Mouse (Mus musculus): ENCODE measurements at regions not wholly inside any gene's neighbourhood (a gene's known extent, or its start where the extent isn't known, plus 50 kb on each side); places are given as distances from the start of the nearest gene placed in this dataset.
"Not testable (repeated sequence)": the region's sequence is repeated elsewhere in the genome, so short reads cannot be mapped to it uniquely, and the experiment has no call there.

GRCm38 (mm10) chr14:9492228-9492627 is 826.2 kb upstream of the 4930452B06Rik start:
- no peak for DNase-seq (ENCODE audit: low spot score)

GRCm38 (mm10) chr14:9488585-9488984 is 822.5 kb upstream of the 4930452B06Rik start:
- DNase-seq (ENCODE audit: low spot score), result no peak

GRCm38 (mm10) chr14:9478981-9479380 is 812.9 kb upstream of the 4930452B06Rik start:
- no peak for DNase-seq (ENCODE audit: low spot score)

- DNase-seq (ENCODE audit: low spot score), result no peak
These were observed 809.1 kb upstream of the 4930452B06Rik start for GRCm38 (mm10) chr14:9475169-9475568.

- DNase-seq (ENCODE audit: low spot score), result no peak
These were observed 803.6 kb upstream of the 4930452B06Rik start for GRCm38 (mm10) chr14:9469686-9470085.

GRCm38 (mm10) chr14:9468654-9469053 is 802.6 kb upstream of the 4930452B06Rik start:
- no peak for DNase-seq (ENCODE audit: low spot score)

- DNase-seq (ENCODE audit: low spot score), result no peak
These were observed 801.8 kb upstream of the 4930452B06Rik start for GRCm38 (mm10) chr14:9467690-9468458.

GRCm38 (mm10) chr14:9460006-9460405 is 794.0 kb upstream of the 4930452B06Rik start:
- no peak for DNase-seq (ENCODE audit: low spot score)

GRCm38 (mm10) chr14:9458856-9459255 is 792.8 kb upstream of the 4930452B06Rik start:
- DNase-seq (ENCODE audit: low spot score), result no peak

- no peak for DNase-seq (ENCODE audit: low spot score)
These were observed 791.9 kb upstream of the 4930452B06Rik start for GRCm38 (mm10) chr14:9457801-9458495.

- no peak for DNase-seq (ENCODE audit: low spot score)
These were observed 789.9 kb upstream of the 4930452B06Rik start for GRCm38 (mm10) chr14:9455986-9456385.

GRCm38 (mm10) chr14:9449942-9450341 is 783.9 kb upstream of the 4930452B06Rik start:
- DNase-seq (ENCODE audit: low spot score), result peak; percentile 56

- no peak for DNase-seq (ENCODE audit: low spot score)
These were observed 771.9 kb upstream of the 4930452B06Rik start for GRCm38 (mm10) chr14:9437896-9438295.

GRCm38 (mm10) chr14:9435136-9435535 is 769.1 kb upstream of the 4930452B06Rik start:
- DNase-seq (ENCODE audit: low spot score), result no peak

GRCm38 (mm10) chr14:9433081-9433590 is 767.1 kb upstream of the 4930452B06Rik start:
- DNase-seq (ENCODE audit: low spot score), result no peak

GRCm38 (mm10) chr14:9431798-9432197 is 765.8 kb upstream of the 4930452B06Rik start:
- DNase-seq (ENCODE audit: low spot score), result no peak

GRCm38 (mm10) chr14:9411822-9412403 is 745.9 kb upstream of the 4930452B06Rik start:
- no peak for DNase-seq (ENCODE audit: low spot score)

GRCm38 (mm10) chr14:9403688-9404087 is 737.6 kb upstream of the 4930452B06Rik start:
- no peak for DNase-seq (ENCODE audit: low spot score)

GRCm38 (mm10) chr14:9400861-9401260 is 734.8 kb upstream of the 4930452B06Rik start:
- no peak for DNase-seq (ENCODE audit: low spot score)

- DNase-seq (ENCODE audit: low spot score), result peak; percentile 81
These were observed 727.3 kb upstream of the 4930452B06Rik start for GRCm38 (mm10) chr14:9393271-9393771.

- not testable (repeated sequence) for DNase-seq (ENCODE audit: low spot score)
These were observed 724.0 kb upstream of the 4930452B06Rik start for GRCm38 (mm10) chr14:9389878-9390536.

- no peak for DNase-seq (ENCODE audit: low spot score)
These were observed 723.1 kb upstream of the 4930452B06Rik start for GRCm38 (mm10) chr14:9389180-9389579.
